Mouse (Mus musculus): ENCODE results near the gene Hbs1l.

The Hbs1l gene

DNA sequence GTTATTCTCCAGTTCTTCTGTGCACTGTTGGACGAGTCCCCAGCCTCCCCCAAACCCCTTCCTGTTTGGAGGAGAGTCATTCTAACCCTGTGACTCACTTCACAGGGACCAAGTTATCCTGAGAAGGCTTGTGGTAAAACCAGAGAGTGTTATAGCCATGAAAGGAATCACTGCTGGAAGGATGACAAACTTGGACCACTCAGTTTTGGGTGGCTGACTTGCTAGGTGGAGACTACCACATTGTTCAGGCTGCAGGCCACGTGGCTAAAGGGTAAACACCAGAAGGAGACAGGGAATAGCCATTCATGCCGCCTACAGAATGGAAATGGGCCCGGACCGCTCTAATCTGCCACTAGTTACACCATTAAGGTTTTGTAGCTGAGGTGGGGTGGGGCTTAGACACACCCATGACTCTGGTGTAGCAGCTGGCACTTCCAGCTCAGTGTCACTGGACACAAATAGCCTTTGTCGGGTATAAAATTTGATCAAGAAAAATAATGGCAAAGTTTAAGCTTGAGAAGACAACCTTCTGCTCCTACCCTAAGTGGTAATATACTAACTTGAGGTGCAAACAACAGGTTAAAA lies 115.9 kb downstream of the Hbs1l start:
- DNase-seq, result no peak

- DNase-seq, result no peak
These were observed 119.3 kb downstream of the Hbs1l start for GRCm38 (mm10) chr10:21415031-21415430.

GRCm38 (mm10) chr10:21416184-21416583 lies 120.4 kb downstream of the Hbs1l start:
- no peak for DNase-seq
